Mouse (Mus musculus): Measurements from ENCODE around the gene Pcolce. TPM values are rescaled to one million over a fixed set of nuclear protein-coding genes. Genes with fewer than 3 reads are reported as not detected.

Gene Pcolce
- polyA plus RNA-seq, 1 experiment from 2014 or later, result 86.6 TPM

GRCm38 (mm10) chr5:137595921-137596320, 17.7 kb downstream of the Pcolce start:
- Histone ChIP-seq H3K4me3 (ENCODE audit: low read depth, low read length) (no peak overlapping the region), H3K27ac (ENCODE audit: low read length) (no peak overlapping the region), H3K9ac (replicated peaks; ENCODE audit: low read depth) (no peak overlapping the region), H3K4me1 (ENCODE audit: insufficient read depth, low read depth, low read length) (no peaks in the 10 kb centered on the region), H3K9me3 (ENCODE audit: low read length) (no peaks in the 10 kb centered on the region), H3K4me2 (replicated peaks; ENCODE audit: low read depth, low read length) (no peak overlapping the region), H3K36me3 (ENCODE audit: insufficient read depth, low read length) (no peaks in the 10 kb centered on the region), H3K27me3 (replicated peaks; ENCODE audit: insufficient read depth, low read length) (no peaks in the 10 kb centered on the region)
- TF ChIP-seq EP300 (IDR thresholded peaks at IDR 0.05), result no peak
- TF ChIP-seq CTCF (IDR thresholded peaks at IDR 0.05), result no peak
- ATAC-seq (no peak), DNase-seq (ENCODE audit: low spot score) (no peak)
- WGBS, result 81% methylated on average over 7 of the region's 7 CpGs

GRCm38 (mm10) chr5:137590507-137590906, 23.1 kb downstream of the Pcolce start:
- TF ChIP-seq EP300 (IDR thresholded peaks at IDR 0.05), result no peak
- TF ChIP-seq CTCF (IDR thresholded peaks at IDR 0.05), result no peak
- Histone ChIP-seq H3K27me3 (replicated peaks; ENCODE audit: insufficient read depth, low read length) (no peaks in the 10 kb centered on the region), H3K9ac (replicated peaks; ENCODE audit: low read depth) (no peak overlapping the region), H3K36me3 (ENCODE audit: insufficient read depth, low read length) (no peaks in the 10 kb centered on the region), H3K27ac (ENCODE audit: low read length) (no peak overlapping the region), H3K4me3 (ENCODE audit: low read depth, low read length) (no peak overlapping the region), H3K4me1 (ENCODE audit: insufficient read depth, low read depth, low read length) (no peaks in the 10 kb centered on the region), H3K4me2 (replicated peaks; ENCODE audit: low read depth, low read length) (no peak overlapping the region), H3K9me3 (ENCODE audit: low read length) (no peaks in the 10 kb centered on the region)
- WGBS, result 75% methylated on average over 5 of the region's 5 CpGs
- DNase-seq (ENCODE audit: low spot score) (no peak), ATAC-seq (no peak)

GRCm38 (mm10) chr5:137584976-137585375, 28.6 kb downstream of the Pcolce start:
- Histone ChIP-seq H3K4me2 (replicated peaks; ENCODE audit: low read depth, low read length) (no peak overlapping the region), H3K4me3 (ENCODE audit: low read depth, low read length) (no peak overlapping the region), H3K9me3 (ENCODE audit: low read length) (no peaks in the 10 kb centered on the region), H3K4me1 (ENCODE audit: insufficient read depth, low read depth, low read length) (peaks cover 7% of the 10 kb centered on the region; the same call in 1 of the 2 replicates), H3K27ac (ENCODE audit: low read length) (no peak overlapping the region), H3K27me3 (replicated peaks; ENCODE audit: insufficient read depth, low read length) (no peaks in the 10 kb centered on the region), H3K9ac (replicated peaks; ENCODE audit: low read depth) (no peak overlapping the region), H3K36me3 (ENCODE audit: insufficient read depth, low read length) (no peaks in the 10 kb centered on the region)
- TF ChIP-seq EP300 (IDR thresholded peaks at IDR 0.05) (no peak), CTCF (IDR thresholded peaks at IDR 0.05) (peak; percentile 76)
- WGBS, result 24% methylated on average over 8 of the region's 8 CpGs
- peak; percentile 63 for ATAC-seq
- DNase-seq (ENCODE audit: low spot score), result peak; percentile 81

GRCm38 (mm10) chr5:137583670-137584169, 29.9 kb downstream of the Pcolce start:
- Histone ChIP-seq H3K36me3 (ENCODE audit: insufficient read depth, low read length) (no peaks in the 10 kb centered on the region), H3K4me3 (ENCODE audit: low read depth, low read length) (peak overlapping the region; percentile 16), H3K27ac (ENCODE audit: low read length) (no peak overlapping the region), H3K4me1 (ENCODE audit: insufficient read depth, low read depth, low read length) (peaks cover 7% of the 10 kb centered on the region; the same call in 1 of the 2 replicates), H3K27me3 (replicated peaks; ENCODE audit: insufficient read depth, low read length) (no peaks in the 10 kb centered on the region), H3K9me3 (ENCODE audit: low read length) (no peaks in the 10 kb centered on the region), H3K4me2 (replicated peaks; ENCODE audit: low read depth, low read length) (peak overlapping the region; percentile 44), H3K9ac (replicated peaks; ENCODE audit: low read depth) (no peak overlapping the region)
- DNase-seq (ENCODE audit: low spot score) (peak; percentile 18), ATAC-seq (peak; percentile 36)
- WGBS, result 18% methylated on average over 27 of the region's 27 CpGs
- peak; percentile 25; the same call in 1 of the 2 replicates for TF ChIP-seq CTCF (IDR thresholded peaks at IDR 0.05)
- no peak for TF ChIP-seq EP300 (IDR thresholded peaks at IDR 0.05)

GRCm38 (mm10) chr5:137582702-137583101, 30.9 kb downstream of the Pcolce start:
- Histone ChIP-seq H3K27me3 (replicated peaks; ENCODE audit: insufficient read depth, low read length) (no peaks in the 10 kb centered on the region), H3K9ac (replicated peaks; ENCODE audit: low read depth) (no peak overlapping the region), H3K27ac (ENCODE audit: low read length) (no peak overlapping the region), H3K4me3 (ENCODE audit: low read depth, low read length) (no peak overlapping the region), H3K4me1 (ENCODE audit: insufficient read depth, low read depth, low read length) (peaks cover 7% of the 10 kb centered on the region; the same call in 1 of the 2 replicates), H3K9me3 (ENCODE audit: low read length) (no peaks in the 10 kb centered on the region), H3K36me3 (ENCODE audit: insufficient read depth, low read length) (no peaks in the 10 kb centered on the region), H3K4me2 (replicated peaks; ENCODE audit: low read depth, low read length) (no peak overlapping the region)
- 28% methylated on average over 8 of the region's 8 CpGs for WGBS
- no peak for TF ChIP-seq CTCF (IDR thresholded peaks at IDR 0.05)
- TF ChIP-seq EP300 (IDR thresholded peaks at IDR 0.05), result no peak
- peak; percentile 68 for DNase-seq (ENCODE audit: low spot score)
- ATAC-seq, result peak; percentile 67

GRCm38 (mm10) chr5:137580246-137580645, 33.3 kb downstream of the Pcolce start:
- no peak overlapping the region for H3K9ac ChIP-seq (replicated peaks; ENCODE audit: low read depth)

More at GRCm38 (mm10) chr5:137580246-137580645, 33.3 kb downstream of the Pcolce start:
- H3K27ac ChIP-seq (ENCODE audit: low read length), result no peak overlapping the region
- no peak overlapping the region for H3K4me3 ChIP-seq (ENCODE audit: low read depth, low read length)
- H3K9me3 ChIP-seq (ENCODE audit: low read length), result no peaks in the 10 kb centered on the region
- ATAC-seq, result no peak
- no peaks in the 10 kb centered on the region for H3K27me3 ChIP-seq (replicated peaks; ENCODE audit: insufficient read depth, low read length)
- no peak for DNase-seq (ENCODE audit: low spot score)
- no peak overlapping the region for H3K4me2 ChIP-seq (replicated peaks; ENCODE audit: low read depth, low read length)
- TF ChIP-seq CTCF (IDR thresholded peaks at IDR 0.05), result no peak
- TF ChIP-seq EP300 (IDR thresholded peaks at IDR 0.05), result no peak
- peaks cover 7% of the 10 kb centered on the region; the same call in 1 of the 2 replicates for H3K4me1 ChIP-seq (ENCODE audit: insufficient read depth, low read depth, low read length)
- no peaks in the 10 kb centered on the region for H3K36me3 ChIP-seq (ENCODE audit: insufficient read depth, low read length)
- WGBS, result 74% methylated on average over 6 of the region's 6 CpGs

Measured in lung, postnatal 0 days (tissue).